Mouse (Mus musculus) urinary bladder, adult 2 months (tissue): ENCODE measurements around the gene Akap8l. TPM values are rescaled to one million over a fixed set of nuclear protein-coding genes. Genes with fewer than 3 reads are reported as not detected.

Experiments
- polyA plus RNA-seq: library from polyadenylated mRNA; depleted of rRNA; stranded (reverse); fragments of >200 nt; gene quantifications from 2 replicates; pipeline ENCODE4 v1.2.3, GENCODE M21; 2012; rRNA removed

Gene Akap8l
- polyA plus RNA-seq, 1 experiment, result 154 TPM

Other genes starting within 250 kb of the Akap8l start
- gene Notch3, start 183.8 kb downstream of the Akap8l start, polyA plus RNA-seq, result 16.1 and 21.5 TPM in 2 replicates
- gene Ephx3, start 161.1 kb downstream of the Akap8l start, polyA plus RNA-seq, result 3.6 and 4.4 TPM in 2 replicates
- gene Brd4, start 65.9 kb downstream of the Akap8l start, polyA plus RNA-seq, result 17.6 and 43.9 TPM in 2 replicates
- gene Akap8, start 29.4 kb downstream of the Akap8l start, polyA plus RNA-seq, result 70.9 and 76.2 TPM in 2 replicates
- gene Wiz, start 38.8 kb upstream of the Akap8l start, polyA plus RNA-seq, result 28.3 and 34.2 TPM in 2 replicates
- 2.6 and 3.5 TPM in 2 replicates for gene Rasal3, start 53.0 kb upstream of the Akap8l start, polyA plus RNA-seq
- gene Pglyrp2, start 73.6 kb upstream of the Akap8l start, polyA plus RNA-seq, result 0.50 and 0.68 TPM in 2 replicates
- 8.8 and 9.2 TPM in 2 replicates for gene Cyp4f39, start 102.1 kb upstream of the Akap8l start, polyA plus RNA-seq
- gene Cyp4f17, start 155.4 kb upstream of the Akap8l start, polyA plus RNA-seq, result 13.5 and 13.6 TPM in 2 replicates
- gene Cyp4f16, start 186.0 kb upstream of the Akap8l start, polyA plus RNA-seq, result 19.7 and 22.9 TPM in 2 replicates